Mouse (Mus musculus) ES-Bruce4 (cell line): Measurements from ENCODE around the gene Lsmem1.

Experiments
- CTCF ChIP-seq: IDR thresholded peaks from one replicate; pipeline ENCODE4 v1.8.1; 2011; ENCODE audit warnings: low read depth, low read length
- EP300 ChIP-seq: IDR thresholded peaks from 2 replicates; pipeline ENCODE4 v1.6.1; 2011; ENCODE audit warnings: low read depth, low read length; ENCODE audit not compliant: insufficient read depth
- POLR2A ChIP-seq: IDR thresholded peaks from one replicate; pipeline ENCODE4 v1.8.1; 2011; ENCODE audit warnings: low read length; ENCODE audit not compliant: insufficient read depth

DNA sequence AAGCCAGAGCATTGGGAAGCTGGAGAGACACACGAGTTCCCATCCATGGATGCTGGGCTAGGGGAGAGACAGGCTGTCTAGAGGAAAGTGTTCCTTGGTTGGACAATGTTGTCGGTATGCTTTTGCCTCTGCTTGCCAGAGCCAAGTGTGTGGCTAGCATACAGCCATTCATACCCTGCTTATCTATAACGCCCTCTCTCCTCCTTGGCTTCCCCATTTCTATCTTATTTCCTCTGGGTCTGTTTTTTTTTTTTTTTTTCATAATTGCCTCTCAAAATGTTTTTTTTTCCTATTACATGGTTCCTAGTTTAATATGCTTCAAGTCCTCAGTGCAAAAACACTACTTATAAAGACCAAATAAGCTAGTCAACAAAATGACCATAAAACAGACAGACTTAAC, 13.8 kb downstream of the Lsmem1 start:
- TF ChIP-seq CTCF, result no peak
- no peak for TF ChIP-seq EP300
- no peak for TF ChIP-seq POLR2A
